Mouse (Mus musculus): ENCODE results near the gene Cacna1h. TPM values are rescaled to one million over a fixed set of nuclear protein-coding genes. Genes with fewer than 3 reads are reported as not detected.

Gene Cacna1h
- total RNA-seq (2022): 1 to 10 TPM; 3.9 to 9.7 (median 7.7) TPM

DNA sequence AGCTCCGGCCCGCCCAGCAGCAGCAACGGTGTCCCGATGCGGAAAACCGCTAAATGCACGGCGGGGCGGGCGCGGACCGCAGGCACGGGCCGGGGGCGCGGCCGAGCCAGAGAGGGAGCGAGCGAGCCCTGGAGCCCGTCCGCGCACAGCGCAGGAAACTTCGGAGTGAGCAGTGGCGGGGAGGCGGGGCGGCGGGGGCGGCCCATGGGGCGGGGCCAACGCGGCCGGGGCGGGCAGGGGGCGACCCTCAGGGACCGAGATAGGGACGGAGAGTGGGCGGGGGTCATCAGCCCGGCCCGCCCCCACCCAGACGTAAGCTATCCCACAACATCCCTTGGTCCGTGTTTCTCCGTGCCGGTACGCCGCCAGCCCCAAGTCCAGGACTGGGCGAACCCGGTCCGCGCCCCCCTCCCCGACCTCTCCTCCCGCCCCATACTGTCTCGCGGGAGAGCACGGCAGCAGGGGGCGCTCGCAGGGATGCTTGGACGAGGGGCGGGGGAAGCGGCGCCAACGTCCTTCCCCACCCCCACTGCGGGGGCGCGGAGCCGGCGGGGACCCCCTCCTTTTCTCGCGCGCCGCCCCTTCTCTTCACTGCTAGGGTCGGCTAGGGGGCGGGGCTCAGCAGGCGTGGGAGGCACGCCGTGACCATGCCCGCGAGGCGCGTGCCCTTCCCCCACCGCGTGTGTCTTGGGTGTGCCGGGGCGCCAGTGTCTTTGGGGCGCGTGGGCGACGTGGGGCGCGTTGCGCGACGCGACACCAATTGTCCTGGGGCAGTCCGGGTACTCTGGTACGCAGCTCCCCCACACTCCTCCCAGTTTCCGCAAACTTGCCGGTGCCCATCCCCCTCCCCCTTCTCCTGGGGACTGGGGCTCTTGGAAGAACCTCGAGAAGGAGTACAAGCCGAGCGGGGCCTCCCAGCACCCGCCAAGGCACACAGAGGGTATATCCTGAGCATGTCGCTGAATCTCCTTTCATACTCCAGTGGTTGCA lies at the start of gene Cacna1h:
Gene Cacna1h (minus strand): TSS at position 167 of the 990 bp plus-strand sequence.
- no peak for DNase-seq (ENCODE audit: low spot score)

- no peak for DNase-seq (ENCODE audit: low spot score)
Measured at GRCm38 (mm10) chr17:25482092-25482491, 48.5 kb upstream of the Cacna1h start.

GRCm38 (mm10) chr17:25480820-25481219 lies 47.2 kb upstream of the Cacna1h start:
- no peak for DNase-seq (ENCODE audit: low spot score)

- DNase-seq (ENCODE audit: low spot score): no peak
Measured at GRCm38 (mm10) chr17:25480152-25480551, 46.6 kb upstream of the Cacna1h start.

DNA sequence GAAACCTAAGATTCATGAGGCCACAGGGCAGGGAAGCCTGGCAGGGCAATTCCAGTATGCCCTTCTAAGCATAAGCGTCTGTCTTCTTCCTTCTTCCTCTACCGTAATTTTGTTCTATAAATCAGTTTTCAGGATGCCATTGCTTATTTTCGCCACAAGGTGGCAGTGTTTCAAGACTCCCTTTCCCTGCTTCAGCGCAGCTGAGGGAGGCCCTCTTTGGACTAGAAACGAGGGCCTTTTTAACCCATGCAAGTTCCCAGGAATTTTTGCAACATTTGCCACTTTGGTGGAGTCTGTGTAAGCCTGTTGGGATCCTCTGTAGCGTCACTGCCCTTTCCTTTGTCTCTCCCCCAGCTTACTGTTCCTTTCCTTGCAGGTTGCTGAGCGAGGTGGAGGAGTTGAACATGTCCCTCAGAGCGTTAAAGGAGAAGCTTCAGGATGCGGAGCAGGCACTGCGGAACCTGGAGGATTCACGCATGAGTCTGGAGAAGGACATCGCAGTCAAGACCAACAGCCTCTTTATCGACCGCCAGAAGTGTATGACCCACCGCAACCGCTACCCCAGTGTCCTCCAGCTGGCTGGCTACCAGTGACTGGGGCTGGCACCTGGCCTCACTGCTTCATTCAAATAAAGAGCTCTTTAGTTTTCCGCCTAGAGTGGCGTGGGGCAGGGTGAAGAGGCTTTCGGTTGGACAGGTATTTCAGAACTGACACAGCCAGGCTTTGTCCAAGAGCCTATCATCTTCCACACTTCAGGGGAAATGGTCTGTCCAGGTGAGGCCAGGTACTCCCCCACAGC lies 42.6 kb upstream of the Cacna1h start:
- peak; percentile 44 for DNase-seq (ENCODE audit: low spot score)

- DNase-seq (ENCODE audit: low spot score): no peak
Measured at GRCm38 (mm10) chr17:25474330-25475077, 40.9 kb upstream of the Cacna1h start.

- no peak for DNase-seq (ENCODE audit: low spot score)
Measured at GRCm38 (mm10) chr17:25472044-25472443, 38.5 kb upstream of the Cacna1h start.

GRCm38 (mm10) chr17:25471418-25471817 lies 37.8 kb upstream of the Cacna1h start:
- no peak for DNase-seq (ENCODE audit: low spot score)

GRCm38 (mm10) chr17:25469798-25470197 lies 36.2 kb upstream of the Cacna1h start:
- DNase-seq (ENCODE audit: low spot score): peak; percentile 42

DNA sequence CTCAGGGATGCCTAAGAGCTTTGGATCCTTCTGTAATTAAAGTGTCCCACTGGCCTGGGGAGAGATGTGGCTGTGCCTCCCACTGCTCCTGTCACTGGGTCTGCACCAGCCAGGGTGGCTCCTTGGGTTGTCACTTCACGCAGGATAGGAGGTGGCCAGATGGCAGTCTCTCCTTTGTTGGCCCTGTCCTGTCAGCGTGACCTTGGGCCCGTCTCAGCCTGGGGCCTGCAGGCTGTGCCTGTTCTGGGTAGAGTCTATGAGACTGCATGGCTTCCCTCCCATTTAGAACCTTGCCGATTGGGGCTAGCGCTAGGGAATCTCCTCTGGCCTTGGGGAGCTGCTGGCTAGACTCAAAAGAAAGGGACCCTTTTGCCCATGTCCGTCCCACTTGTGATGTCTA lies 34.7 kb upstream of the Cacna1h start:
- no peak for DNase-seq (ENCODE audit: low spot score)

- peak; percentile 24 for DNase-seq (ENCODE audit: low spot score)
Measured at GRCm38 (mm10) chr17:25467781-25468180, 34.2 kb upstream of the Cacna1h start.

GRCm38 (mm10) chr17:25466257-25466656 lies 32.7 kb upstream of the Cacna1h start:
- no peak for DNase-seq (ENCODE audit: low spot score)

DNA sequence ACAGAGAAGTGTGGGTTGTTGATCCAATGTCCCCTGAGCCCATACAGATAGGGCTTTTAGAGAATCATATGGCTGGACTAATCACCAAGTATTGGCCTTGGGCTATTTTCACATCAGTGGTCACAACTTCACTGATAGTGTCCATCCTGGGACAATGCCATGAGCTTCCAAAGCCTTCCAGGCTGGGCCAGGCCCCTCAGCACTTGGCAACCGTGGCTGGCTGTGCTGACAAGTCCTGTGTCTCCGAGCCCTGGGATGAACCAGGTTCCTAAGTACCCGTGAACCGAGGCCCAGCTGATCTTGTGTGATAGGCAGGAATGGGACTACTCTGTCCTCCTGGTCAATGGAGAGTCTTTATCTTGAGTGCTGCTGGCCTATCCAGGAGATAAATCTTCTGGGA lies 30.5 kb upstream of the Cacna1h start:
- no peak for DNase-seq (ENCODE audit: low spot score)

GRCm38 (mm10) chr17:25463326-25463945 lies 29.9 kb upstream of the Cacna1h start:
- no peak for DNase-seq (ENCODE audit: low spot score)

GRCm38 (mm10) chr17:25462236-25462875 lies 28.8 kb upstream of the Cacna1h start:
- no peak for DNase-seq (ENCODE audit: low spot score)

DNA sequence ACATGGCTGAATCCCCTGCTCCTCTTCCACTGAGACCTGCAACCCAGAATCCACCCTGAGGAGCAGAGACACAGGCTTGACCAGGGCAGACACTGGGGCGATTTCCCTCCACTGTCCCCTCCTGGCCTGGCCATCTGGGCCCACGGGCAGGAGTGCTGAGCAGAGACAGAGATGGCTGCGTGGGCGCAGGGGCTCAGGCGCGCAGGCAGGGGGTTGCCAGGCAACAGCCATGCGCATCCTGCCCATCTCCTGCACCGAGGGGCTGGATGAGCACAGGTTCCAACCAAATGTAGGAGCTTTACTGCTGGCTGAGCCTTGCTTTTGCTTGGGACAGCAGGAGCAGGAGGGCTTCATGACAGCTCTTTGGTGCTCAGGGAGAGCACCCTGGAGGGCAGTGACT lies 23.0 kb upstream of the Cacna1h start:
- DNase-seq (ENCODE audit: low spot score): no peak

DNA sequence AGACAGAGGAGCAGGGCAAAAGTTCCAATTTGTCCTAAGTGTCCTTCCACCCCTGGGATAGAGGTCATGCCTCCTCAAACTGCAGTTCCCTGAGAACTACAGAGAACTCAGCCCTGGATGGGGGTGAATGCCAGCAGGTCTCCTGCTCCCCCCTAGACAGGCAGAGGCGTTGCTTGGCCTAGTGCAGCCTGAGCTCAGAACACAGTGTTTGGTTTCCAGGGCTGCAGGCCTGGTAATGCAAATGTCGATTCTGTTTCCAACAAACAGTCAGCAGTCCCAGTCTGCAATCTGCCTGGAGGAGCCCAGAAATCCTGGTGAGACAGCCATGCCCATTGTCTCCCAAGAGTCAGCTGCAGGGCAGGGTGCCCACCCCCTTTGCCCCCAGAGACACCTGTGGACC lies 20.7 kb upstream of the Cacna1h start, which contains the start of gene Tekt4:
Gene Tekt4 (plus strand): TSS at position 344 of the 400 bp plus-strand sequence.
- no peak for DNase-seq (ENCODE audit: low spot score)

GRCm38 (mm10) chr17:25452246-25452965 lies 18.8 kb upstream of the Cacna1h start:
- DNase-seq (ENCODE audit: low spot score): no peak

DNA sequence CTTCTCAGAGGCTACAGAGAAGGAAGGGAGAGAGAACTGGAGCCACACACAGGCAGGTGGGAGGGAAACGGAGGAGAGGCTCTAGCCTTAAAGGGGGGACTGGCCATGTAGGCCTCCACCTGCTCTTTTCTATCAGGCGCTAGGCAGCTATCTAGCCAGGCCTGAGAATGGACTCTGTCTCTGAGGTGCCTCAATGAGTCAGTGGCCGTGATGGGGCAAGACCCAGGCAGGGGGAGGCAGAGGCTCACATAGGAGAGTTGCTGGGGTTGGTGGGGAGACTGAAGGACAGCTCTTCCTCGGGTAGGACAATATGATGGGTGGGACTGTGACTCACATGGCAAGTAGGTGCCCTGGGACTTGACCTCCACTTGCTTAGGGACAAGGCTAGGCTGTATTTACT lies 16.7 kb upstream of the Cacna1h start:
- no peak for DNase-seq (ENCODE audit: low spot score)

DNA sequence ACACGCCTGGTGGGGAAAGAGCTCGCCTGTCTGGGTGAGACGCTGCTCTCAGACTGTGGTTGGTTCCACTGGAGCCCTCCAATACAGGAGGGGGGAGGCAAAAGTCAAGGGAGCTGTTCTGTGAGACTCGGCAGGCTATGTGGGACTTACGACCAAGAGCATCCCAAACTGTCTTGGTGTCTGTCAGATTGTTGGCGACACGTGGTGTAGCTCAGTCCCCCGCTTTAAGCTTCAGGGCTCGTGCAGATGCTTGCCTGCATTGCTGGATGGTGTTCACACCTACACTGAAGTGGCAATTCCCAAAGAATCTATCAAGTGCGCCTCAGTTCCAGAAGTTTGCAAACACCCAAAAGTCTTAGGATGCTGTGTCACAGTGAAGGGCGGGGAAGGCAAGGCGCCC lies 14.3 kb upstream of the Cacna1h start:
- DNase-seq (ENCODE audit: low spot score): no peak
